Mouse (Mus musculus): Measurements from ENCODE around the gene Clybl.

The Clybl gene

GRCm38 (mm10) chr14:122432558-122432957 is 251.1 kb downstream of the Clybl start:
- no peak for DNase-seq

GRCm38 (mm10) chr14:122434039-122434438 is 252.5 kb downstream of the Clybl start:
- DNase-seq = no peak

- DNase-seq = no peak
These were observed 255.3 kb downstream of the Clybl start for GRCm38 (mm10) chr14:122436850-122437249.

- peak; percentile 48 for DNase-seq
These were observed 268.3 kb downstream of the Clybl start for GRCm38 (mm10) chr14:122449601-122450495.

- DNase-seq = peak; percentile 78
These were observed 269.2 kb downstream of the Clybl start, which contains the start of gene Gm5089 for GRCm38 (mm10) chr14:122450496-122451382. Gene Gm5089 (minus strand): TSS chr14:122451115.

- DNase-seq = no peak
These were observed 270.1 kb downstream of the Clybl start for GRCm38 (mm10) chr14:122451551-122452145.

Data from cerebellum, adult 9-10 months (tissue).